Mouse (Mus musculus): ENCODE measurements at regions not wholly inside any gene's neighbourhood (a gene's known extent, or its start where the extent isn't known, plus 50 kb on each side); places are given as distances from the start of the nearest gene placed in this dataset.

GRCm38 (mm10) chr12:96117553-96117952, 425.5 kb downstream of the Flrt2 start:
- no peaks in the 10 kb centered on the region for H3K9me3 ChIP-seq
- no peak overlapping the region for H3K9ac ChIP-seq
- H3K27me3 ChIP-seq (replicated peaks), result no peaks in the 10 kb centered on the region
- no peak overlapping the region for H3K4me3 ChIP-seq (replicated peaks)
- no peaks in the 10 kb centered on the region for H3K36me3 ChIP-seq
- H3K4me1 ChIP-seq, result no peaks in the 10 kb centered on the region
- no peak for ATAC-seq (ENCODE audit: insufficient read depth, low FRiP score, low read depth)
- no peak overlapping the region for H3K27ac ChIP-seq
- H3K4me2 ChIP-seq, result no peak overlapping the region
- 83% methylated on average over 3 of the region's 3 CpGs for WGBS

- H3K27me3 ChIP-seq (replicated peaks), result no peaks in the 10 kb centered on the region
- no peak overlapping the region for H3K27ac ChIP-seq
- H3K9me3 ChIP-seq, result no peaks in the 10 kb centered on the region
- H3K9ac ChIP-seq, result no peak overlapping the region
- no peak overlapping the region for H3K4me3 ChIP-seq (replicated peaks)
- ATAC-seq (ENCODE audit: insufficient read depth, low FRiP score, low read depth), result peak; percentile 31; the same call in 1 of the 2 replicates
- 61% methylated on average over 2 of the region's 2 CpGs for WGBS
- no peak overlapping the region for H3K4me2 ChIP-seq
- H3K4me1 ChIP-seq, result no peaks in the 10 kb centered on the region
- H3K36me3 ChIP-seq, result no peaks in the 10 kb centered on the region
Observed at GRCm38 (mm10) chr12:96124156-96124931, 432.3 kb downstream of the Flrt2 start.

DNA sequence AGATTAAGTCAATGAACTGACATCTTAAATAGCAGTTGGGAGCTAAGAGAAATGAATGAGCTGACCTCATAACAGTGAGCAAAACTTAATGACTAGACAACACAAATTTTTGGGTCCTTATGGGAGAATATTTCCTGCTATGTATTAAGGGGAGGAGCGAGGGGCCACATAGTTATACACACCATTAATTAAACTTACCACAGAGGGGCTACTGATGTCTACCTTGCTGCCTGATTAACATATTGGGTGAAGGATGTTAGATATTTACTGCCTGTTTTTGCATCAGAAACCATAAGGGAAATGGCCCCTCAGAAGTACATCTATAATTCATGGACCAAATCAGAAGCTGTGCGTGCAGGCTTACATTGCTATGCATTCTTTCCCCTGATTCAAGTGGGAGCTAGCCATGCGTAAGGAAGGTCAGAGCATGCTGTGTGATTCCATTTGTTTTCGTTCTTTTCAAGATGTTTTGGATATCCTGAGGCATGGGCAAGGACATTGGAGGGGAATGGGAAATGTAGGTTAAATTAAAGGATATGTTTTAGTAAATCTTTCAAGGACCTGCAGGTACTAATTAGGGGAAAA, 437.9 kb downstream of the Flrt2 start:
- H3K9me3 ChIP-seq, result no peaks in the 10 kb centered on the region
- no peak for ATAC-seq (ENCODE audit: insufficient read depth, low FRiP score, low read depth)

DNA sequence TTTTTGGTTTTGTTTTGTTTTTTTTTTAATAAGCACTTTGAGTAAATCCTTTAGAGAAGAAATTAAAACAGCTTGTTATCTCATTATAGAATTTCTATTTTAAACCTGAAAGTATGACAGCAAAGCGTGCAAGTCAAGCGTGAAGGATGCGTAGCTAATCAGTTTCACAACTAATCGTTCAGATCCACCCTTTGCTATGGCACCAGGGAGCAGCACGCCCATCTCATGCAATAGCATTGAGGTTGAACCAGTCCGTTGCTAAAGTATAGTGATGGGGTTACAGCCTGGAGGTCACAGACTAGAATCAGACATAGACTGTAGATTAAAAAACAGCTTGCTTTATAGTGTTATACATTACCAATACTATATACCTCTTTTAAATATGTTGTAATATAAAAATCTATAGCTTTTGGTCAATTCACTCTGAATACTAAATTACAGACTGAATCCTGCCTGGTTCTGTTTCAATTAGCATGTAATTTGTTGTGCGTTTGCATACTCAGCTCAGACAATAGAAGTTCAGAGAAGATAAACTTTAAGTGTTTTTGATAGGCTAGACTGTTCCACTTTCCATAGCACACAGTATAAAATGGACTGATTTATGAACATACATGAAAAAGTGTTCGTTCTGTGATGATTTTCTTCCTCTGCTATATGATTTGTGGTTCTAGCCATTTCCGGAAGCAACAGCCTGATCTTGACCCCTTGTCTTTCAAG, 438.9 kb downstream of the Flrt2 start:
- Histone ChIP-seq H3K4me1 (no peaks in the 10 kb centered on the region), H3K4me3 (replicated peaks) (no peak overlapping the region), H3K27me3 (replicated peaks) (no peaks in the 10 kb centered on the region), H3K36me3 (no peaks in the 10 kb centered on the region), H3K27ac (no peak overlapping the region), H3K9me3 (no peaks in the 10 kb centered on the region), H3K4me2 (no peak overlapping the region), H3K9ac (no peak overlapping the region)
- WGBS, result 86% methylated on average over 9 of the region's 9 CpGs
- no peak for ATAC-seq (ENCODE audit: insufficient read depth, low FRiP score, low read depth)

More for the DNA sequence above, 437.9 kb downstream of the Flrt2 start:
- Histone ChIP-seq H3K4me2 (no peak overlapping the region), H3K27me3 (replicated peaks) (no peaks in the 10 kb centered on the region), H3K9ac (no peak overlapping the region), H3K27ac (no peak overlapping the region), H3K36me3 (no peaks in the 10 kb centered on the region), H3K4me1 (no peaks in the 10 kb centered on the region), H3K4me3 (replicated peaks) (no peak overlapping the region)
- 89% methylated on average over 4 of the region's 4 CpGs for WGBS

DNA sequence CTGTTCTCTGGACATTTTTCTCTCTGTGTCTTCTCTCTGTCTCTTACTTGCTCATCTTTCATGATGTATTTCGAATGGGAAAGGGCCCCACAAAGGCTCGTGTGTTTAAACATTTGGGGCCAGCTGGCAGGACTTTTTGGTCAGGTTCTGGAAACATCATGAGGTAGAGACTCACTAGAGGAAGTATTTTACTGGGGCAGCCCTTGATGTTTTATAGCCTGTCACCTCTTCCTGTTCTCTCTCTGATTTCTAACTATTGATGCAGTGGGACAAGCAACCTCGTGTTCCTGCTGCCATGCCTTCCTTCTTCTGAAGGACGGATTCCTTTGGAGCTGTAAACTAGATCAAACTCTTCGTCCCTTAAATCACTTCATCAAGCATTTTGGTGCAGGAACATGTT, 442.1 kb downstream of the Flrt2 start:
- WGBS, result 48% methylated on average over 5 of the region's 5 CpGs
- no peaks in the 10 kb centered on the region for H3K36me3 ChIP-seq
- H3K27me3 ChIP-seq (replicated peaks), result no peaks in the 10 kb centered on the region
- no peak overlapping the region for H3K9ac ChIP-seq
- no peak for ATAC-seq (ENCODE audit: insufficient read depth, low FRiP score, low read depth)
- no peak overlapping the region for H3K4me2 ChIP-seq
- no peak overlapping the region for H3K27ac ChIP-seq
- no peaks in the 10 kb centered on the region for H3K4me1 ChIP-seq
- H3K4me3 ChIP-seq (replicated peaks), result no peak overlapping the region
- H3K9me3 ChIP-seq, result no peaks in the 10 kb centered on the region

DNA sequence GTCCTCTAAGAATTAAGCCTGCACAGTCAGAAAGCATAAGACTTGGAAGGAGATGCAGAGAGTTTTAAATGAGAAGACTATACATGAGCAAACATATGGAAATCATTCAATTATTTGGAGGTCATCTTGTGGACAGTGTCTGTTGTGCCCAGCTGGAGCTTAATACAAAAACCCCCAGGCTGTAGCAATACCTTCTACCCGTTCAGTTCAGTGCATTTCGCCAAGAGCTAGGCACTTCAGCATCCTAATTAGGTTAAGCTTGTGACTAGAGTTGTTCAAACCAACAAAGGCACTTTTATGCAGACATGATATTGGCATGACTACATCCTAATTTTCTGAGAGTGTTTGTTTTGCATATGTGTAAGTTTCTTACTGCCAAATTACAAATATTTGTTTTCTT, 449.7 kb downstream of the Flrt2 start:
- no peak overlapping the region for H3K4me3 ChIP-seq (replicated peaks)
- no peak overlapping the region for H3K4me2 ChIP-seq
- H3K36me3 ChIP-seq, result no peaks in the 10 kb centered on the region
- 76% methylated on average over 2 of the region's 2 CpGs for WGBS
- no peak overlapping the region for H3K27ac ChIP-seq
- H3K9ac ChIP-seq, result no peak overlapping the region
- ATAC-seq (ENCODE audit: insufficient read depth, low FRiP score, low read depth), result no peak
- H3K9me3 ChIP-seq, result no peaks in the 10 kb centered on the region
- no peaks in the 10 kb centered on the region for H3K4me1 ChIP-seq
- no peaks in the 10 kb centered on the region for H3K27me3 ChIP-seq (replicated peaks)

DNA sequence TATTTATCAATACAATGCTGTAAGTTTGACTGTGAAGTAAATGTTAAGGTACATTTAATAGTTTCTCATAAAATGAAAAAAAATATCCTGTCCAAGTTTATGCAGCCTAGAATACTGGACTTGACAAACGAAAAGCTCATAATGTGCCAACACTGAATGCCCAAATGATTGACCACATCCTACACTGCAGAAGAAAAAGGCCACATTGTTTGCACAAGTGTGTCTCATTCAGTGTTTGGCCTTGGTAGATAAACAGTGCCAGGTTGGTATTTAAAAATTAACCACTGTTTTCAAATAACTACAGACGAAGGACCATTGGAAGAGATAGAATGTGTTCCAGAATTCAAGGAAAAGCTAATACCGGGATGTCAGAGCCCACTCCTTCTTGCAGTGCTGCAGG, 462.1 kb downstream of the Flrt2 start:
- no peaks in the 10 kb centered on the region for H3K36me3 ChIP-seq
- no peak overlapping the region for H3K27ac ChIP-seq
- no peak overlapping the region for H3K4me3 ChIP-seq (replicated peaks)
- WGBS, result 54% methylated on average over 3 of the region's 3 CpGs
- H3K4me1 ChIP-seq, result no peaks in the 10 kb centered on the region
- no peaks in the 10 kb centered on the region for H3K27me3 ChIP-seq (replicated peaks)
- peak; percentile 66; the same call in 1 of the 2 replicates for ATAC-seq (ENCODE audit: insufficient read depth, low FRiP score, low read depth)
- no peak overlapping the region for H3K9ac ChIP-seq
- no peak overlapping the region for H3K4me2 ChIP-seq
- no peaks in the 10 kb centered on the region for H3K9me3 ChIP-seq

GRCm38 (mm10) chr12:96167551-96167950, 475.5 kb downstream of the Flrt2 start:
- Histone ChIP-seq H3K27me3 (replicated peaks) (no peaks in the 10 kb centered on the region), H3K36me3 (no peaks in the 10 kb centered on the region), H3K4me3 (replicated peaks) (no peak overlapping the region), H3K4me1 (no peaks in the 10 kb centered on the region), H3K27ac (no peak overlapping the region), H3K9me3 (no peaks in the 10 kb centered on the region), H3K9ac (no peak overlapping the region), H3K4me2 (no peak overlapping the region)
- 76% methylated on average over 1 of the region's 1 CpGs for WGBS
- no peak for ATAC-seq (ENCODE audit: insufficient read depth, low FRiP score, low read depth)

- Histone ChIP-seq H3K4me1 (no peaks in the 10 kb centered on the region), H3K9me3 (no peaks in the 10 kb centered on the region), H3K27ac (no peak overlapping the region), H3K9ac (no peak overlapping the region), H3K4me3 (replicated peaks) (no peak overlapping the region), H3K27me3 (replicated peaks) (no peaks in the 10 kb centered on the region), H3K4me2 (no peak overlapping the region), H3K36me3 (no peaks in the 10 kb centered on the region)
- ATAC-seq (ENCODE audit: insufficient read depth, low FRiP score, low read depth), result no peak
- 53% methylated on average over 1 of the region's 1 CpGs for WGBS
Observed at GRCm38 (mm10) chr12:96198928-96199327, 506.9 kb downstream of the Flrt2 start.

DNA sequence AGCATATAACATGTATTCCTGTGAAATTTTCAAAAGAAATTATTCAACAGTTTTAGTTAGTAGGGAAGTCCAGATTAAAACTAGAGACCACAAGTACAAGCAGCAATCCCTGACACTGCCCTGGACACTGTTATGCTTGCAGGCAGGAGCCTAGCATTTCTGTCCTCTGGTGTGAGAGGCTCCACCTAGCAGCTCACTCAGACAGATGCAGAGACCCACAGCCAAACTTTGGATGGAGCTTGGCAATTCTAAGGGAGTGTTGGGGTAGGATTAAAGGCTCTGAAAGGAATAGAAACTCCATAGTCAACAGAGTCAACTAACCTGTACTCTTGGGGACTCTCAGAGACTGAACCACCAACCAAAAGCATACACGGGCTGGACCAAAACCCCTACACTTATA, 509.8 kb downstream of the Flrt2 start:
- no peaks in the 10 kb centered on the region for H3K27me3 ChIP-seq (replicated peaks)
- H3K4me2 ChIP-seq, result no peak overlapping the region
- no peaks in the 10 kb centered on the region for H3K36me3 ChIP-seq
- 96% methylated on average over 1 of the region's 1 CpGs for WGBS
- H3K27ac ChIP-seq, result no peak overlapping the region
- no peaks in the 10 kb centered on the region for H3K4me1 ChIP-seq
- no peaks in the 10 kb centered on the region for H3K9me3 ChIP-seq
- no peak overlapping the region for H3K4me3 ChIP-seq (replicated peaks)
- ATAC-seq (ENCODE audit: insufficient read depth, low FRiP score, low read depth), result no peak
- H3K9ac ChIP-seq, result no peak overlapping the region

DNA sequence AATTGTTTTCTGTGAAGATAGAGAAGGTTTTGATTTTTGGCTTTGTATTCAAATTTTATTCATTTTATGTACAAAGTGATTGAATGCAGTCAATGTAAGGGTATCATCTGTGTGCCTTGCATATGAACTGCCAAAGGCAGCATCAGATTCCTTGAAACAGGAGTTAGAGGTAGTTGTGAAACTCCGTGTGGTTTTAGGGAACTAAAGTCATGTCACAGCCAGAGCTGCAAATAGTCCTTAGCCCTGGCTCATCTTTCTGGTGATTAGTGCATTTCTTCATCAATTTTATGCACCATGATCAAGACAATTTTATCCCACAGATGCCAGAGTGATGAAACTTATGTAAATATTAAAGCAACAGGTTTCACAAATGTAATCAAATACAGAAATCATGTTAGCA, 534.4 kb downstream of the Flrt2 start:
- Histone ChIP-seq H3K4me3 (replicated peaks) (no peak overlapping the region), H3K9me3 (no peaks in the 10 kb centered on the region), H3K9ac (no peak overlapping the region), H3K27ac (no peak overlapping the region), H3K4me1 (no peaks in the 10 kb centered on the region), H3K36me3 (no peaks in the 10 kb centered on the region), H3K4me2 (no peak overlapping the region), H3K27me3 (replicated peaks) (no peaks in the 10 kb centered on the region)
- ATAC-seq (ENCODE audit: insufficient read depth, low FRiP score, low read depth), result no peak
- 57% methylated on average over 1 of the region's 1 CpGs for WGBS

GRCm38 (mm10) chr12:96228714-96229113, 536.7 kb downstream of the Flrt2 start:
- Histone ChIP-seq H3K9me3 (no peaks in the 10 kb centered on the region), H3K27me3 (replicated peaks) (no peaks in the 10 kb centered on the region), H3K9ac (no peak overlapping the region), H3K4me3 (replicated peaks) (no peak overlapping the region), H3K4me2 (no peak overlapping the region), H3K27ac (no peak overlapping the region), H3K36me3 (no peaks in the 10 kb centered on the region), H3K4me1 (no peaks in the 10 kb centered on the region)
- 91% methylated on average over 3 of the region's 3 CpGs for WGBS
- no peak for ATAC-seq (ENCODE audit: insufficient read depth, low FRiP score, low read depth)
